Mouse (Mus musculus): ENCODE data around the gene 6430571L13Rik.

6430571L13Rik gene

DNA sequence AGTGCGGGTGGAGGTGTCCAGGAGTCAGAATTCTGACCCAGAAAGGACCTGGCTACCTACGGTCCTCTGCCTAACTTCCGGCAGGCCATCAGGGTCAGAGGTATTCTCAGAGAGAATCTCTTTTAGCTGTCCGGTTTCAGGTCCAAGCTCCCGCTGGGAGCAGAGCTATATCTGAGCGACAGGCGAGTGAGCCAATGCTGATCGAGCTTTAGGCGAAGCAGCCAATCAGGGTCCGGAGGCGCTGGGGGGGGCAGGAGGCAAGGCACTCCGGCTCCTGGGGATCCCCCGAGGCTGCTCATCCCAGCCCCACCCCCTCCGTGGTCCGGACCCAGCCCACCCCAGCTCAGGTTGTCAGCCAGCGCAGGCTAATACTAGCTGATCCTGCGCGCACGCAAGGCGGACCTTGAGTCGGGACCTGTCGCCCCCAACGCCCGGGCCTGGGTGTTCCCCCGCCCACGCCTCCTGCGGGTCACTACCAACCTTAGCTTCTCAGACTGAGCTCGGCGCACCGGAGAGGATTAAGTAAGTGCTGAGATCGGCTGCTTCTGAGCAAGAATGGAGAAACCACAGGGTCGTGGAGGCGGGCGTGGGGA lies at the start of gene 6430571L13Rik:
Gene 6430571L13Rik, plus strand, starts transcription at position 336 of the 593 bp plus-strand sequence.
- DNase-seq (ENCODE audit: extremely low read depth, insufficient read length, low spot score) = peak; percentile 87

DNA sequence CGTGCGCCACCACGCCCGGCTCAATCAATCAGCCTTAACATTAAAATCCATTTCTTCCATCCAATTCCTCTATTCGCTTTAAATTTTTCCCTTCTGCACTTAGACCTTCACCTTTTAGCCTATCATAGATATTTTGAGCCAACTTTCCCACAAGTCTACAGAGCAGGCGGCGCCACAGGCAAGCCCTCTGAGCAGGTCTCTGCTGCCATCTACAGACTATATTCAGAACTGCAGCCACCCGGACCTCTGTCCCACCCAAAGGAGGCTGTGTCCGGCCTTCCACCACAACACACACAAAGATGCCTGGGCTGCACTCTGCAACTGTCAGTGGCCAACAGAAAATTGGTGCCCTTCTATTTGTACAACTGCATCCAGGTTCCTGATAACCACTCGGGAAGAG lies 49.5 kb upstream of the 6430571L13Rik start:
- DNase-seq (ENCODE audit: extremely low read depth, insufficient read length, low spot score) = peak; percentile 25

DNA sequence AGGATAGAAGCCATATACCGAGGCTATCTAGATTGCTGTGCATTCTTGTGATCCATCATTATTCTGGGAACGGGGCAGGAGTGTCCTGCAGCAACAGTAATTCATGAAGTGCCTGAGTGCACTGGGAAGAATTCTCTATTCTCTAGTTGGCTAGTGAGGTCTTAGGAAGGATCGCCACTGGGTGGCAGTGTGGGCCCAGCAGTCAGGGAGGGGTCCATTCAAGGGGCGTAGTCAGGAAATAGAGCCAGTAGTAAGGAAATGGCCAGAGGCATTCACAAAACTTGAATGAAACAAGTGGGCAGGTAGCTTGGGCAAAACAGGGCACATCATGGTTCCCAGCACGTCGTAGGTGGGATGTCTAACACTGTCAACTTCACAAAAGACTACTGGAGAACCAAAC lies 46.2 kb upstream of the 6430571L13Rik start:
- DNase-seq (ENCODE audit: extremely low read depth, insufficient read length, low spot score) = no peak

DNA sequence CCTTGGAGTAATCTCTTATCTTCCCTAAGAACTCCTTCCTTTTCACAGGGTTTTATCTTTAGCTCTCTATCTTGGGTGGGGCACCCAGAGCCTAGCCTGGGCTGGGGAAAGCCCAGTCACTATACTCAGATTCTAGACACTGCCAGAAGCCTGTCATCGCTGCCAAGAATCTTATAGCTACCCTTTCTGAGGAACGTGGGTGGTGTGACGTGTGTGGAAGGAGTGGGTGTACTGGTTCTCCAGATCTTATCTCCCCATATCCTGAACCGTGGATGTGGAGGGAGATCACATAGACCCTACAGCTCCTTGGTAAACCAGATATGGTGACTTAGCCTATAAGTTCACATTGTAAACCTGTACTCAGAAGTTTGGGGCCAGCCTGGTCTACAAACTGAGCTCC lies 44.8 kb upstream of the 6430571L13Rik start:
- DNase-seq (ENCODE audit: extremely low read depth, insufficient read length, low spot score) = no peak

DNA sequence AAGGTAGTCTGAATTCAATTTTAAA lies 44.6 kb upstream of the 6430571L13Rik start, which contains the start of gene Cish:
Gene Cish, plus strand, starts transcription at position 11 of the 25 bp plus-strand sequence.
- DNase-seq (ENCODE audit: extremely low read depth, insufficient read length, low spot score) = no peak

DNA sequence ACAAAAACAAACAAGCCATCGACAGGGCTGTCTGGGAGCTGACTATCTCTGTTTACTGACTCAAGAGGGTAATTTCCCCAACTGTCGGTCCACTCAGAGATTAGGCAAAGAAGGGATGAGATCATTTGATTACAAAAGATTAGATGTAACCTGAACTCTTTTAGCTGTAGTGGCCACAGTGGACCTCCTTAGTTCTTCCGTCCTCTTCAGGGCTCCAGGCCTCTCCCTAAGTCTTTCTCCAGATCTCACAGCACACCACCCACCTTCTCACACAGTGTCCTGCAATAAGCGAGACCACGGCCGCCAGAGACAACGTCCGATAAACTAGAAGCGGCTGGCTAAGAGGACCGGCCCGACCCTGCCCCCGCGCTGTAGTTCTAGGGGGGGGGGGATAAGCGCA lies 44.4 kb upstream of the 6430571L13Rik start:
- DNase-seq (ENCODE audit: extremely low read depth, insufficient read length, low spot score) = no peak

DNA sequence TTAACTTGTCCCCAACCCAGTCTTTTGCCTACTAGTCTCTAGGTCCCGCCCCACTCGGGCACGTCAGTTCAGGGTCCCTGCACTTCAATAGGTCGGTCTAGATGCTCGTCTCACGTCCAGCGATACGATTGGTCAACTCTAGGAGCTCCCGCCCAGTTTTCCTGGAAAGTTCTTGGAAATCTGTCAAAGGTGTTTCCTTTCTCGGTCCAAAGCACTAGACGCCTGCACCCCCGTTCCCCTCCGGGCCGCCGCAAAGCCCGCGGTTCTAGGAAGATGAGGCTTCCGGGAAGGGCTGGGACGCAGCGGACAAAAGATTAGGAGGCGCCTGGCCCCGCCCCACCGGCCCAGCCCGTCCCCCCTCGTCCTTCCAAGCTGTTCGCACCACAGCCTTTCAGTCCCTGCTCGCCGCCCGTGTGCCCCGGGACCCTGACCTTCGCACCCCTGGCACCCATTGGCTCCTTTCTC lies 43.9 kb upstream of the 6430571L13Rik start:
- DNase-seq (ENCODE audit: extremely low read depth, insufficient read length, low spot score) = peak; percentile 59

DNA sequence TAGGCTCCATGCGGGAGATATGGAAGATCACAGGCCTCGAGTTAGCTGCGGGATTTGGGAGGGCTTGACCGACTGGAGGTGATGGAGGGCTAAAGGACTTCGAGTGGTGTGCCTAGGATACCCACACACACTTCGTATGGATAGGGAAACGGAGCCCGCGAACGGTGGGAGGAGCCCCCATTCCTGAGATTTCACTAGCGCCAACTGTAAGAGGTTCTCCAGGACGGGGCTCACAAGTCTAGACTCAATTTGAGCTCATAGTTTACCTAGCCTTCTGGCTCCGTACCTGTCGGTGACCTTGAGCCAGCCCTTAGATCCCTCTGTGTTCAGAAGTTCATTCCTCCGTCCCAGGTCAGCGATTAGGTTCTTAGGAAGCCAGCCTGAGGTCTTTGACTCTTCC lies 43.3 kb upstream of the 6430571L13Rik start:
- no peak for DNase-seq (ENCODE audit: extremely low read depth, insufficient read length, low spot score)

DNA sequence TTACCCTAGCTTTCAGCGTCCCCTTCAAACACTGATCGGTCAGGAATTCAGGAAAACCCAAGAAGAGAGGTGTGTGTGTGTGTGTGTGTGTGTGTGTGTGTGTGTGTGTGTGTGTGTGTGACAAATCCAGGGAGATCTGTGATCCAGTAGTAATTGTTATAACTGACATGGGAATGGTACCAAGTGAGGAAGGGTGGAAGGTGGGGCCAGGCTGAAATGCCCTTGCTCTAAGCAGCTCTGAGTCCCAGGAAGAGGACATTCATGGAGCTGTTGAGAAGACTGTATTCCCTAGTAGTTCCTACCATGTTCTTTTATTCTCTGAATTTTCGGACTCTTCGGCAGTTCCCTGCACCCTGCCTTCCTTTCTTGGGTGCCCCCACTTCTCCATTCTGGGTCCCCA lies 42.7 kb upstream of the 6430571L13Rik start:
- DNase-seq (ENCODE audit: extremely low read depth, insufficient read length, low spot score) = no peak

DNA sequence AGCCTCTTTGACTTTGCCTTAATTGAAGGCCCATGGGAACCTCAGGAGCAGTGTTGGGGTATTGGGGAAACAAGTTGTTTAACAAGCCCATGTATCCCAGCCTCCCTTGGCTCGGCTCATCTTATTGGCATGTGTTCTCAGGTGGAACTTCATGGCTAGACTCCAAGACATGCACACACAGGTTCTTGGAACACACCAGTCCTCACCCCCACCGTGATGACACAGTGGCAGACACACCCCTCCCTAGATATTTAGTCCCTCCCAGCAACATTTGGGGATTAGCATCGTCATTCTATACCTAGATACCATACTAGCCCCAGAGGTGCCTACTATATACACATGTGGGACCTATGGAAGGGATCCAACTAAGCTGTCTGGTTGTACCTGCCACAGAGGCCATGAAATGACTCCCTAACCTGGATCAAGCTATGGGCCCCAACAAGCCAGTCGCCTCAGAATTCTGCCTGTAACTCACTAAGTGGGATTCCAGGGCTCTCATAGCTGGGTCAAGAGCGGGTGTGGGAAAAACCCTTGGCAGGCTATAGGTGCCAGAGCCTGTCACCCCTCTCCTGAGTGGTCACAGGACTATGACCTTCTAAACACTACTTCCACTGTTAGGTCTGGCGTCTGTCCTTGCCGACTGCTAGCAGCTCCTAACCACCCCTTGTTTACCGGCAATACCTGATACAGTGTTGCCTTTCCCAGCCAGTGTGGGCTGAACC lies 42.2 kb upstream of the 6430571L13Rik start:
- no peak for DNase-seq (ENCODE audit: extremely low read depth, insufficient read length, low spot score)

DNA sequence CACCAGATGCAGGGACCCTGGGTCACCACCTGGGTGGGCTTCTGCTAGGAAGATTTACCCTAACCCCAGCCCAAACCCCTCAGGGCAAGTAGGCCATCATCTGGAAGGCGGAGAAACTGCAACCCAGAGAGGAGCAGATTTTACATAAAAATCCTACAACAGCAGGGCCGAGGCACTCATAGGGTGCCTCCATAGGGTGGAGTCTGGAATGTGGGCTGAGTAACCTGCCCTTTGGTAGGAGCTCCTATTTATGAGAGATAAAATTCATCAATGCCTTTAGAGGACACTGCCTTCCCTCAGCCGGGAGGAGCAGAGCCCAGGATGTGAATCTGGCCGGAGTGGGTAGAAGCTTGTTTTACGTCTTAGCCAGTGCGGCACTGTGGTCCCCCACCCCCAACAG lies 41.5 kb upstream of the 6430571L13Rik start:
- no peak for DNase-seq (ENCODE audit: extremely low read depth, insufficient read length, low spot score)

DNA sequence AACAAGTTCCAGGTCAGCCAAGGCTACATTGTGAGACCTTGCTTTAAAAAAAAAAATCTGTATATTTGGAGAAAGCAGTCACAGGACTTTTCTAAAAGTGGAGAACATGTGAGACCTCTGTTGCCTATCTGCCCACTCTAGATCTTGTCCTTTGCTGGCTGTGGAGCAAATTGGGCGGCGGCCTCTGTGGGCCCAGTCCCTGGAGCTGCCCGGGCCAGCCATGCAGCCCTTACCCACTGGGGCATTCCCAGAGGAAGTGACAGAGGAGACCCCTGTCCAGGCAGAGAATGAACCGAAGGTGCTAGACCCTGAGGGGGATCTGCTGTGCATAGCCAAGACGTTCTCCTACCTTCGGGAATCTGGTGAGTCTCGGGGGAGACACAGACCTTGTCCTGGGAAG lies 40.6 kb upstream of the 6430571L13Rik start:
- DNase-seq (ENCODE audit: extremely low read depth, insufficient read length, low spot score) = no peak

DNA sequence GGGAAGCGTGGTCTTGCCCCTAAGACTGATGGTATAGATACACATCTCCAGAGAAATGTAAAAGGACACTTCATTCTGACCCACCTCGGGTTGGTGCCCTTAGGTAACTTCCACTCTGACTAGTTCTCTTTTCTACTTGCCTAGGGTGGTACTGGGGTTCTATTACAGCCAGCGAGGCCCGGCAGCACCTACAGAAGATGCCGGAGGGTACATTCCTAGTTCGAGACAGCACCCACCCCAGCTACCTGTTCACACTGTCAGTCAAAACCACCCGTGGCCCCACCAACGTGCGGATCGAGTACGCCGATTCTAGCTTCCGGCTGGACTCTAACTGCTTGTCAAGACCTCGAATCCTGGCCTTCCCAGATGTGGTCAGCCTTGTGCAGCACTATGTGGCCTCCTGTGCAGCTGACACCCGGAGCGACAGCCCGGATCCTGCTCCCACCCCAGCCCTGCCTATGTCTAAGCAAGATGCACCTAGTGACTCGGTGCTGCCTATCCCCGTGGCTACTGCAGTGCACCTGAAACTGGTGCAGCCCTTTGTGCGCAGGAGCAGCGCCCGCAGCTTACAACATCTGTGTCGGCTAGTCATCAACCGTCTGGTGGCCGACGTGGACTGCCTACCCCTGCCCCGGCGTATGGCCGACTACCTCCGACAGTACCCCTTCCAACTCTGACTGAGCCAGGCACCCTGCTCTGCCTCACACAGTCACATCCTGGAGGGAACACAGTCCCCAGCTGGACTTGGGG lies 40.0 kb upstream of the 6430571L13Rik start:
- no peak for DNase-seq (ENCODE audit: extremely low read depth, insufficient read length, low spot score)

DNA sequence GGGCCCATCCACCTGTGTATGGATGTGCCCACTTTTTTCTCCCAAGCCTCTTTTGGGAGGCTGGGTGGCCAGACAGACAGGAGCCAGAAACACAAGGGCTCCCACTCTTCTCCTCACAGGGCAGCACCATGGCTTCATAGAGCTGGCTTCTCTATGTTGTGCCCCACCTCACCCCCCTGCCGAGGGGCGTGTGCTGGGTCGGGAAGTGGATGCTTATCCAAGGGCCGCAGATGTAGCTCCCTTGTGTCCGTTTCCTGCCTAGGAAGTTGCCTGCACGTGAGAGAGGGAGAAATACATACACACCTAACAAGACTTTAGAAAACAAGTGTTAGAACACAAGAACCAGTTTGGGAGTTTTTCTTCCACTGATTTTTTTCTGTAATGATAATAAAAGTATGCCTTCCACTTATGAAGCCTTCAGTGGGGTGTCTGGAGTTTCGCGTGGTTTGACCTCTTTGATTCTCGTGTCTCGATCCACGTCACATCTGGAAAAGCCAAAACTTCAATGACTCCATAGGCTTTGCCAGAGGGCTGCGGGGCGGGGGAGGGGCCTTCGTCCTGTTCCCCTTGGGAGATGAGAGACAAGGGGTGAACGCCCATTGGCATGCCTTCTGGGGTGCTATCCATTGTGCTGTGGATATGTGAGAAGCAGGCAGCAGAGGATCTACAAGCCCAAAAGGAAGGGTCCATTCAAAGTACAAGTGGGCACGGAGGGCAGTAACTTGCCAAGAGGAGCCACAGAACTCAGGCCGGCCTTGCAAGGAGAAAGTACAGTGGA lies 38.7 kb upstream of the 6430571L13Rik start:
- DNase-seq (ENCODE audit: extremely low read depth, insufficient read length, low spot score) = no peak

DNA sequence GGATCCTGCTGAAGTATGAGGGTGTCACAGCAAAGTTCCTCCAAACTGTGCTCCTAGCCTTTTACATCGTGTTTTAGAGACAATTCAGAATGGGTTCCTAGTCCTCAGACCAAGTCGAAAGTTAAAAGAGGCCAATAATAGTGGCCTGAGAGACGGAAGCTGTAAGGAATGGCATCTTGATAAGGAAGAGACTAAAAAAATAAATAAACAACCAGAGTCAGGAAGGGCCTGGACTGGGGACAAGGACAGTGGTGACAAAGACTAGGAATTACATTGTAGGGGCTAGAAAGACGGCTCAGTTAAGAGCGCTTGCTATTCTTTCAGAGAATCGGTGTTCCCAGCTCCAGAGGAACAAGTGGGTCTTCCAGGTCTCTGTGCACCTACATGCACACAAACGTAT lies 37.8 kb upstream of the 6430571L13Rik start:
- DNase-seq (ENCODE audit: extremely low read depth, insufficient read length, low spot score) = no peak

DNA sequence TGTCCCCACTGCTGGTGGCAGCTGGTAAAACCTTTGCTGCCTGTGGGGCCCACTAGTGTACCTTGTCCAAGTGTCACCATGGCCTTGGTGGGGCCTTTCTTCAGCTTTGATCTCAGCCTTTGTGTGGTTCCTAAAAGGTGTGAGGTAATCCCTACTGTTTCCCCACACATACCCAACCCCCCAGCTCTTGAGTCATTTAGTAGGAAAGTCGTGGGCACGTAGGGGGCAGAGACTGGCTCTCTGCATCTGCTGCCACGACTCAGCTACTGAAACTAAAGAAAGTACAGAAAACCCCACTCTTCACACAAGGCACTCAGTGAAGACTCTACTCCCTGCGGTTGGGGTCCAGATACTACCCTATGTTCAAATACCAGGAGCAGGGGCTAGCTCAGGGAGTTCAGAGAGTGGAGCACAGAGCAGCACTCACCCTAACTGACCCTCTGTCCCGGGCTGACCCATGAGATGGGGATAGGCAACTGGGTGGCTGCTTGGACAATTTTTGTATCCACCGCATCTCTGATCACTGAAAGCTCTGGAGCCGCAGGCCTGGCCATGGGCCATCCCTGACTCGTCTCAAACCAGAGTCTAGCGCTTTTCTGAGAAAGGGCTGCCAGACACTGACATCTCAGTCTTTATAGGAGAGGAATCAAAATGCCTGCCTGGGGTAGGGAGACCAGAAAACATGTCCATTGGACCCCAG lies 37.1 kb upstream of the 6430571L13Rik start:
- no peak for DNase-seq (ENCODE audit: extremely low read depth, insufficient read length, low spot score)

DNA sequence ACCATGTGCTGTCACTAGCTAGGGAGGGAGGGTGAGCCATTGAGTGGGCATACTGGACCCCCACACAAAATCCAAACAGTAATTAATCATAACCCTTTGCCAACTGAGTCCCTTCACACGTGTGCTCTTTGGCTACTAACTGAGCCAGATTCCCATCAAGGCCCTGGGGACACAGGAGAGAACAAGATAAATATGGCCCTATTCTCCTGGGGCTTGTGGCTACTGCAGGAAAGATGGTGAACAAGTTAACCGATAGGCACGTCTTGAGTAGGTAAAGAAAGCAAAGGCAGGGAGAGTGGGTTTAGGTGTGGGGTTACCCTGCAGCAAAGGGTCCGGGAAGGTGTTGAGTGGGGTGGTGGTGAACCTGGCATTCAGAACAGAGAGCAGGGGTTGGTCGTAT lies 36.5 kb upstream of the 6430571L13Rik start:
- DNase-seq (ENCODE audit: extremely low read depth, insufficient read length, low spot score) = no peak

DNA sequence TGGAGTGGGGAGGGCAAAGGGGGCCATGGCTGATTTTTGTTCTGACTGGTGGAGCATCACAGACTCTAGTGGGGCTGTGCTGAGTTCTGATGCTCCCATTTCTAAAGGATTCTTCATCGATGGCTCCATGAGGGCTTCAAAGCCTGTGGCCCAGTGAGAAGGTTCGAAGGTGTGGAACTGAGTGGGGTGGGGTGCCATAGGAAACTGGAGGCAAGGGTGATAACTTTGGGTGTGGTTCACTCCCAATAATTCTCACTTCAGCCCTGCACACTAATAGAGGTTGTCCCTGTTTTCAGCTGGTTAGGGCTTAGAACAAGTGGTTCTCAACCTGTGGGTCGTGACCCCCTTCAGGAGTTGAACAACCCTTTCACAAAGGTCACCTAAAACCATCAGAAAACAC lies 36.0 kb upstream of the 6430571L13Rik start:
- DNase-seq (ENCODE audit: extremely low read depth, insufficient read length, low spot score) = no peak

DNA sequence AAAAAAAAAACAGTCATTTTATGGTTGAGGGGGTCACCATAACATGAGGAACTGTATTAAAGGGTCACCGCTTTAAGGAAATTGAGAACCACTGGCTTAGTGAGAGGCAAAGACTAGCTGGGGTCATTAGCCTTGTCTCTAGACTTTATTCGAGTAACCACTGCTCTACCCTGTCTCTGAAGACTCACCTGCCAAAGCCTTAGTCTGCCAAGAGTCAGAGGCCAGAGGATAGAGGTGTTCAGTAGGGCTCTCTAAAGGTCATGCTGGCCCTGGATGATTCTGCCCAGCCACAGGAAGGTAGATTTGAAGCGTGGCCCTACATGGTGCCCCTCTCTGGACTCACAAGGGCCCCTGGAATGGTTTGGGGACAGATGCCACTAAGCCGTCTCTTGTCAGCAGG lies 35.4 kb upstream of the 6430571L13Rik start:
- no peak for DNase-seq (ENCODE audit: extremely low read depth, insufficient read length, low spot score)

DNA sequence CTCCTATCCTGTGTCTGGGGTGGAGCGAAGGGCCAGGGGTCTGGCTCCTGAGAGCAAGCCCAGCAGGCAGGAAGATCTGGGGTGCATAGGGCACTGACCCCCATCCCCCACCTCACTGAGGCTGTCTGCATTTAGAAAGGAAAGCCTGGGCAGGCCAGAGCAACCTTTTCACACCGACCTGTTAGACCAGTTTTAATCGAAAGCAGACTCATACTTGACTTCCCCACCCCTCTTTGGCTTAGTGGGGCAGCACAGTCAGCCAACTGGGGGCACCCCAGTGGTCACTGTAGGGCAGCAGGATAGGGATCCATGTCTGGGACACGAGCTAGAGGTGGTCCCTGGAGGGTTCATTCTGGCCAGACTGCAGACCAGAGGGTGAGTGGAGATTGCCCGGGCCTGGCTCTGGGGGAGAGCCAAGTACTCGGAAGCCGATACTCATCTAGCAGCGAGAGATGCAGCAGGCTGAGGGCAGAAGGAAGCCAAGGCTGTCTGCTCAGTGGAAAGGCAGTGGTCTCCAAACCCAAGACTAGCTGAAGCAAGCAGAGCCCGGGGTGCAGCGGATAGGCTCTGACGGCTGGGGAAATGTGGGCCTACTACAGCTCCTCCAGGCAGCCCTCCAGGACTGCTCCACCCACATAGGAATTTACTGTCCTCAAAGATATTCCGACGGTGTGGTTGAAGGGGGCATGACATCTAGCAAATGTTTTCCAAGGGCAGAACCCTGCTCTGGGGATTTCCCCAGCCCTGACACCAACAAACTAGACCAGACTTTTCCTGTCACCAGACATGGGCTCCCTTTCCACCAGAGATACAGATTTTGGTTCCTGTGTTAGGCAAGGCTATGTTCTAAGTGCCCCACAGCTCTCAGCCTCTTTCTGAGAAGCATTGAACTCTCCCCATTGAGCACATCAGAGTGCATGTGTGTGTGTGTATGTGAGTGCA lies 34.5 kb upstream of the 6430571L13Rik start:
- no peak for DNase-seq (ENCODE audit: extremely low read depth, insufficient read length, low spot score)

Data from 3134 (cell line).